Mouse (Mus musculus): Measurements from ENCODE around the gene Gpr89.

DNA sequence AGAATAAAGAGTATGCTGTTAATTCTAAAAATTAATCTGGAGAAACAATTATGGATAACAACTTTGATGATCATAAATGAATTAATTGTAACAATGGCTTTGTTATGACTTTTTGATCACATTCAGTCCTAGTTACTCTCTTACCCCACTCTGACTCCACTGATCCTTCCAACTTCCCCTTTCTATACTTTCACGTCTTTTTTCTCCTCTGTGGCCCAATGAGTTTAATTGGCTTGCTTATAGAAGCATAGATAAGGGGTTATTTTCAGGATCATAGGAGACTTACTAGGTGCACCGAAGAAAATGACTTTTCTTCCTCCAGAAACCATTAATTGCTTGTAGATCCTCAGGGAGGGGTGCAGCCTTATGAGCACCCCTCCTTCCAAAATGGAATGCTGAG, 37.6 kb upstream of the Gpr89 start:
- TF ChIP-seq CTCF (IDR thresholded peaks at IDR 0.05; ENCODE audit: low read depth) = no peak
- no peak for TF ChIP-seq EP300 (IDR thresholded peaks at IDR 0.05; ENCODE audit: low read depth)
